Mouse (Mus musculus): Measurements from ENCODE around the gene Prkab2. TPM values are rescaled to one million over a fixed set of nuclear protein-coding genes. Genes with fewer than 3 reads are reported as not detected.

The Prkab2 gene
- polyA plus RNA-seq, 1 experiment from 2014 or later = 6.8 TPM

GRCm38 (mm10) chr3:97659746-97660145 is 1.8 kb downstream of the Prkab2 start:
- ATAC-seq (replicated peaks; ENCODE audit: low FRiP score) = no peak
- no peak overlapping the region for H3K9ac ChIP-seq (ENCODE audit: low read length)

GRCm38 (mm10) chr3:97661206-97661605 is 3.2 kb downstream of the Prkab2 start:
- Histone ChIP-seq H3K36me3 (ENCODE audit: control insufficient read depth, insufficient read depth, low read length) (no peaks in the 10 kb centered on the region), H3K9ac (ENCODE audit: low read length) (no peak overlapping the region), H3K4me2 (ENCODE audit: low read depth, low read length, severe bottlenecking) (no peak overlapping the region), H3K9me3 (ENCODE audit: control insufficient read depth, low read length) (no peaks in the 10 kb centered on the region), H3K27ac (ENCODE audit: low read depth, low read length) (no peak overlapping the region), H3K4me3 (ENCODE audit: low read depth, low read length) (no peak overlapping the region), H3K27me3 (ENCODE audit: control insufficient read depth, insufficient read depth, low read length) (no peaks in the 10 kb centered on the region), H3K4me1 (replicated peaks; ENCODE audit: control insufficient read depth, insufficient read depth, low read length) (peaks cover 5% of the 10 kb centered on the region; the same call in 1 of the 2 replicates)
- WGBS = 73% methylated on average over 8 of the region's 8 CpGs
- ATAC-seq (replicated peaks; ENCODE audit: low FRiP score) = no peak
- no peak for DNase-seq (ENCODE audit: low spot score)

More at GRCm38 (mm10) chr3:97659746-97660145, 1.8 kb downstream of the Prkab2 start:
- no peak for DNase-seq (ENCODE audit: low spot score)
- Histone ChIP-seq H3K9me3 (ENCODE audit: control insufficient read depth, low read length) (no peaks in the 10 kb centered on the region), H3K4me1 (replicated peaks; ENCODE audit: control insufficient read depth, insufficient read depth, low read length) (peaks cover 5% of the 10 kb centered on the region; the same call in 1 of the 2 replicates), H3K36me3 (ENCODE audit: control insufficient read depth, insufficient read depth, low read length) (no peaks in the 10 kb centered on the region), H3K27me3 (ENCODE audit: control insufficient read depth, insufficient read depth, low read length) (no peaks in the 10 kb centered on the region), H3K4me2 (ENCODE audit: low read depth, low read length, severe bottlenecking) (peak overlapping the region; percentile 70; the same call in 1 of the 2 replicates), H3K27ac (ENCODE audit: low read depth, low read length) (no peak overlapping the region), H3K4me3 (ENCODE audit: low read depth, low read length) (no peak overlapping the region)
- WGBS = 92% methylated on average over 7 of the region's 7 CpGs

GRCm38 (mm10) chr3:97665525-97665924 is 7.5 kb downstream of the Prkab2 start:
- ATAC-seq (replicated peaks; ENCODE audit: low FRiP score) = no peak
- Histone ChIP-seq H3K4me2 (ENCODE audit: low read depth, low read length, severe bottlenecking) (no peak overlapping the region), H3K27ac (ENCODE audit: low read depth, low read length) (no peak overlapping the region), H3K36me3 (ENCODE audit: control insufficient read depth, insufficient read depth, low read length) (no peaks in the 10 kb centered on the region), H3K4me1 (replicated peaks; ENCODE audit: control insufficient read depth, insufficient read depth, low read length) (no peaks in the 10 kb centered on the region), H3K27me3 (ENCODE audit: control insufficient read depth, insufficient read depth, low read length) (no peaks in the 10 kb centered on the region), H3K9ac (ENCODE audit: low read length) (no peak overlapping the region), H3K9me3 (ENCODE audit: control insufficient read depth, low read length) (no peaks in the 10 kb centered on the region), H3K4me3 (ENCODE audit: low read depth, low read length) (no peak overlapping the region)
- no peak for DNase-seq (ENCODE audit: low spot score)
- WGBS = 94% methylated on average over 9 of the region's 9 CpGs

DNA sequence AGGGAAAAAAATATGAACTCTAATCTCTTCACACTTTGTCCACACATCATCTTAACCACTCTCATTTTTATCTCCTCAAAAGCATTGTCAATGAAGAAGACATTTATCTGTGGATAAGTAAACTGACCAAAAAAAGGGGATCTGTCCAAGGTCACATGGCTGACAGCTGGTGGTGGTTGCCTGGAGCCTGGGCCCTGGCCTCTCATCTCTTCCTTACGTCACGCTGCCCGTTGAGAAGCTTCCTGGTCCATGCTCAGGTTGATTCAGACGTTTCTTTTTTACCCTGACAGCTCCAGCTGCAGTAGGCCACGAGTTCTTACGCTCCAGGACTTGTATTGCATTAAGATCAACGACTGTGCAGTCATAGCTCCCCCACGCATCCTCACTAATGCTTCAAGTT is 8.2 kb downstream of the Prkab2 start:
- no peaks in the 10 kb centered on the region for H3K27me3 ChIP-seq (ENCODE audit: control insufficient read depth, insufficient read depth, low read length)
- no peak for ATAC-seq (replicated peaks; ENCODE audit: low FRiP score)
- no peaks in the 10 kb centered on the region for H3K36me3 ChIP-seq (ENCODE audit: control insufficient read depth, insufficient read depth, low read length)

GRCm38 (mm10) chr3:97667093-97667675 is 9.2 kb downstream of the Prkab2 start:
- 84% methylated on average over 14 of the region's 14 CpGs for WGBS
- Histone ChIP-seq H3K9me3 (ENCODE audit: control insufficient read depth, low read length) (no peaks in the 10 kb centered on the region), H3K36me3 (ENCODE audit: control insufficient read depth, insufficient read depth, low read length) (no peaks in the 10 kb centered on the region), H3K4me3 (ENCODE audit: low read depth, low read length) (no peak overlapping the region), H3K9ac (ENCODE audit: low read length) (no peak overlapping the region), H3K27ac (ENCODE audit: low read depth, low read length) (no peak overlapping the region), H3K4me1 (replicated peaks; ENCODE audit: control insufficient read depth, insufficient read depth, low read length) (no peaks in the 10 kb centered on the region), H3K4me2 (ENCODE audit: low read depth, low read length, severe bottlenecking) (no peak overlapping the region), H3K27me3 (ENCODE audit: control insufficient read depth, insufficient read depth, low read length) (no peaks in the 10 kb centered on the region)
- ATAC-seq (replicated peaks; ENCODE audit: low FRiP score) (no peak), DNase-seq (ENCODE audit: low spot score) (no peak)

More for the DNA sequence above, 8.2 kb downstream of the Prkab2 start:
- no peak overlapping the region for H3K9ac ChIP-seq (ENCODE audit: low read length)
- H3K4me2 ChIP-seq (ENCODE audit: low read depth, low read length, severe bottlenecking) = no peak overlapping the region
- H3K4me3 ChIP-seq (ENCODE audit: low read depth, low read length) = no peak overlapping the region
- no peak overlapping the region for H3K27ac ChIP-seq (ENCODE audit: low read depth, low read length)
- no peaks in the 10 kb centered on the region for H3K9me3 ChIP-seq (ENCODE audit: control insufficient read depth, low read length)
- no peak for DNase-seq (ENCODE audit: low spot score)
- no peaks in the 10 kb centered on the region for H3K4me1 ChIP-seq (replicated peaks; ENCODE audit: control insufficient read depth, insufficient read depth, low read length)
- 90% methylated on average over 8 of the region's 8 CpGs for WGBS

DNA sequence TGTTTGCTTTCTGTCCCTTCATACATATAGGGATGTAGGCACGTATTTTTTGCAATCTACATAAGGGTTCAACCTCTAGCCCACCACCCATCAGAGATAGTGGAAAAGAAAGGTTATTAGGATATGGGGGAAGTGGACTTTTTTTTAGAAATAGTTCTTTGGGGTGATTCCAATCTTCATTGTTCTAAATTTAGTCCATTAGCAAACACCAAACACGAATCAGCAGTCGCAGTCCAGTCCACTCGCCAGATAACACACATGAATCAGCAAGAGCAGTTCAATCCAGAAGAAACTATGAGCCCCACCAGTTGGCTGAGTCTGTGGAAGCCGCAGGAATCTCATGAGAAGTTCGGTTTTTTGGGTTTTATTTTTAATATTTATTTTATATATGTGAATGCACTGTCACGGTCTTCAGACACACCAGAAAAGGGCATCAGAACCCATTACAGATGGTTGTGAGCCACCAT is 16.7 kb downstream of the Prkab2 start, which contains the start of gene Gm17651:
Gene Gm17651 (minus strand): TSS at position 51 of the 467 bp plus-strand sequence.
- DNase-seq (ENCODE audit: low spot score) = no peak
- no peak within 1 kb of the TSS for H3K9ac ChIP-seq (ENCODE audit: low read length)
- H3K9me3 ChIP-seq (ENCODE audit: control insufficient read depth, low read length) = no peaks in the 10 kb centered on the region
- H3K4me3 ChIP-seq (ENCODE audit: low read depth, low read length) = no peak within 1 kb of the TSS
- no peaks in the 10 kb centered on the region for H3K27me3 ChIP-seq (ENCODE audit: control insufficient read depth, insufficient read depth, low read length)
- whole genome bisulfite sequencing = 89% methylated on average over 7 of the region's 7 CpGs
- H3K4me1 ChIP-seq (replicated peaks; ENCODE audit: control insufficient read depth, insufficient read depth, low read length) = no peaks in the 10 kb centered on the region
- no peaks in the 10 kb centered on the region for H3K36me3 ChIP-seq (ENCODE audit: control insufficient read depth, insufficient read depth, low read length)
- no peak for ATAC-seq (replicated peaks; ENCODE audit: low FRiP score)
- H3K27ac ChIP-seq (ENCODE audit: low read depth, low read length) = no peak within 1 kb of the TSS
- H3K4me2 ChIP-seq (ENCODE audit: low read depth, low read length, severe bottlenecking) = no peak within 1 kb of the TSS

- Histone ChIP-seq H3K36me3 (ENCODE audit: control insufficient read depth, insufficient read depth, low read length) (no peaks in the 10 kb centered on the region), H3K27me3 (ENCODE audit: control insufficient read depth, insufficient read depth, low read length) (peaks cover 1% of the 10 kb centered on the region; the same call in 1 of the 2 replicates), H3K4me1 (replicated peaks; ENCODE audit: control insufficient read depth, insufficient read depth, low read length) (0 out of 2 replicates have a peak, but pooled peaks cover 2% of the 10 kb centered on the region), H3K9ac (ENCODE audit: low read length) (no peak overlapping the region), H3K9me3 (ENCODE audit: control insufficient read depth, low read length) (no peaks in the 10 kb centered on the region), H3K27ac (ENCODE audit: low read depth, low read length) (no peak overlapping the region), H3K4me2 (ENCODE audit: low read depth, low read length, severe bottlenecking) (no peak overlapping the region), H3K4me3 (ENCODE audit: low read depth, low read length) (no peak overlapping the region)
- DNase-seq (ENCODE audit: low spot score) = no peak
- 92% methylated on average over 3 of the region's 3 CpGs for WGBS
- ATAC-seq (replicated peaks; ENCODE audit: low FRiP score) = no peak
Measured at GRCm38 (mm10) chr3:97676126-97676525, 18.1 kb downstream of the Prkab2 start.

DNA sequence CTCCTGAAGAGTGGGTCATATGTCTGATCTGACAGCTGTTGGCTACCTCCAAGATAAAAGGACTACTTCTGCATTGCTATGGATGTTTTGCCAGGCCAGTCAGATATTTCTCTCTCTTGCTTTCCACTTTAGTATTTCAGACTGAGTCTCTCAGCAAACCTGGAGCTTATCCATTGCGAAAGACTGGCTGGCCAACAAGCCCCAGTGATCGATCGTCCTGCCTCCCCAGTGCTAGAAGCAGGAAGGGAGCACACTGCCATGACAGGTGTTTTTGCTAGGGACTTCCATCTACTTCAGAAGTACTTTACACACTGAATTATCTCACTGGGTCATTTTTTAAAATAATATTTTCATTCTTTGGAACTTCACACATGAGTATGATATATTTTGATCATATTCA is 20.4 kb downstream of the Prkab2 start:
- DNase-seq (ENCODE audit: low spot score) = no peak
- peaks cover 8% of the 10 kb centered on the region for H3K27me3 ChIP-seq (ENCODE audit: control insufficient read depth, insufficient read depth, low read length)
- no peak overlapping the region for H3K27ac ChIP-seq (ENCODE audit: low read depth, low read length)
- WGBS = 86% methylated on average over 3 of the region's 3 CpGs
- no peak overlapping the region for H3K4me3 ChIP-seq (ENCODE audit: low read depth, low read length)
- 0 out of 2 replicates have a peak, but pooled peaks cover 2% of the 10 kb centered on the region for H3K4me1 ChIP-seq (replicated peaks; ENCODE audit: control insufficient read depth, insufficient read depth, low read length)
- H3K36me3 ChIP-seq (ENCODE audit: control insufficient read depth, insufficient read depth, low read length) = no peaks in the 10 kb centered on the region
- no peak for ATAC-seq (replicated peaks; ENCODE audit: low FRiP score)
- no peak overlapping the region for H3K4me2 ChIP-seq (ENCODE audit: low read depth, low read length, severe bottlenecking)
- no peak overlapping the region for H3K9ac ChIP-seq (ENCODE audit: low read length)
- no peaks in the 10 kb centered on the region for H3K9me3 ChIP-seq (ENCODE audit: control insufficient read depth, low read length)
